Mouse (Mus musculus) macrophage (primary cell): ENCODE results near the gene Hoxb4. TPM values are rescaled to one million over a fixed set of nuclear protein-coding genes. Genes with fewer than 3 reads are reported as not detected.

Experiments
- H3K27ac ChIP-seq: fragments of 350-480 bp; formaldehyde crosslinking; 2 replicates; pipeline ENCODE4 v1.9.0; 2021
- H3K36me3 ChIP-seq: fragments of 350-480 bp; formaldehyde crosslinking; 2 replicates; pipeline ENCODE4 v1.9.0; 2021; ENCODE audit errors: inconsistent target
- H3K4me3 ChIP-seq: fragments of 350-480 bp; formaldehyde crosslinking; 2 replicates; pipeline ENCODE4 v1.9.0; 2021; ENCODE audit errors: inconsistent target
- H3K79me2 ChIP-seq: fragments of 350-480 bp; formaldehyde crosslinking; 2 replicates; pipeline ENCODE4 v1.9.0; 2021; ENCODE audit errors: inconsistent target
- WGBS: methylation state at CpG from one replicate; pipeline ENCODE4 v1.1.7; 2026; ENCODE audit warnings: inconsistent platforms; ENCODE audit not compliant: missing documents; 5-methylcytosine and 5-hydroxymethylcytosine counted together
- polyA plus RNA-seq: library from polyadenylated mRNA; stranded (reverse); fragments of 250-400 nt; gene quantifications from 3 replicates; pipeline ENCODE4 v1.2.4, GENCODE M21; 2018; ENCODE audit warnings: inconsistent platforms

Gene Hoxb4
- polyA plus RNA-seq, 1 experiment from 2014 or later: 4.1 TPM

GRCm38 (mm10) chr11:96291681-96292564 is 26.1 kb upstream of the Hoxb4 start, which contains the start of gene Hoxb6:
TSS of gene Hoxb6 (plus strand) at chr11:96292476.
- Histone ChIP-seq H3K79me2 (no peaks in the 10 kb centered on the region), H3K36me3 (no peaks in the 10 kb centered on the region), H3K27ac (no peak within 1 kb of the TSS), H3K4me3 (no peak within 1 kb of the TSS)
- WGBS: 24% methylated on average over 20 of the region's 22 CpGs

DNA sequence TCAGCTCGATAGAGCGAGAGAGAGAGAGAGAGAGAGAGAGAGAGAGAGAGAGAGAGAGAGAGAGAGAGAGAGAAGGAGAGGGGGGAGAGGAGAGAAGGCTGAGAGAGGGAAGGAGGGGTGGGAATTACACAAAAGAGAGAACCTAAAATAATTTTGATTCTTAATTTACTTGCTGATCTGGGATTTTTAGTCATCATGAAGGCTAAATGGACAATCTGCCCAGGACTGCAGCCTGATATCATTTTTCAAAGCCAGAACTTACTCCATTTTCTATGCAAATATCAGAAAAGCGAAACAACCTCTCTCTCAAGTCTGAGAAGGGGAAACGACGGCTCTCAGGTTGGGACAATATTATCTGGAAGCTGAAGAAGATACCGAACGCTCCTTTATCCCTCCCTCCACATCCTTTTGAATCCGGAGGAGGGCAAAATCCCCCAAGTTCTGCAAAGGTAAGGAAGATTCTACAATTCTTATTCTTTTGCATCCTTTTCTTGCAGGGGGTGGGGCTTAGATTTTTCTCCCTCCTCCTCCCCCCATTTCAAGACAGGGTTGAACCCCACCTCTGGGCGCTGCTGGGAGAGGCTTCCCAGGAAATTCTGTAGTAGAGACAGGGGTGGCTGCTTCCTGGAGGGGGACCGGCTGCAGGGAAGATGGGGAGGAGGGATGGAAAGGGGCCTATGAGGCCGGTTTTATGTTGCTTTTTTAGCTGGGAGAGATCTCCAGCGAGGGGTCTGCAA is 25.3 kb upstream of the Hoxb4 start:
- H3K79me2 ChIP-seq: no peaks in the 10 kb centered on the region
- WGBS: 5% methylated on average over 12 of the region's 12 CpGs
- no peak overlapping the region for H3K27ac ChIP-seq
- H3K4me3 ChIP-seq: no peak overlapping the region
- H3K36me3 ChIP-seq: no peaks in the 10 kb centered on the region

- no peaks in the 10 kb centered on the region for H3K79me2 ChIP-seq
- H3K4me3 ChIP-seq: no peak overlapping the region
- H3K36me3 ChIP-seq: no peaks in the 10 kb centered on the region
- WGBS: 5% methylated on average over 22 of the region's 22 CpGs
- H3K27ac ChIP-seq: no peak overlapping the region
Observed at GRCm38 (mm10) chr11:96293302-96293921, 24.7 kb upstream of the Hoxb4 start.

DNA sequence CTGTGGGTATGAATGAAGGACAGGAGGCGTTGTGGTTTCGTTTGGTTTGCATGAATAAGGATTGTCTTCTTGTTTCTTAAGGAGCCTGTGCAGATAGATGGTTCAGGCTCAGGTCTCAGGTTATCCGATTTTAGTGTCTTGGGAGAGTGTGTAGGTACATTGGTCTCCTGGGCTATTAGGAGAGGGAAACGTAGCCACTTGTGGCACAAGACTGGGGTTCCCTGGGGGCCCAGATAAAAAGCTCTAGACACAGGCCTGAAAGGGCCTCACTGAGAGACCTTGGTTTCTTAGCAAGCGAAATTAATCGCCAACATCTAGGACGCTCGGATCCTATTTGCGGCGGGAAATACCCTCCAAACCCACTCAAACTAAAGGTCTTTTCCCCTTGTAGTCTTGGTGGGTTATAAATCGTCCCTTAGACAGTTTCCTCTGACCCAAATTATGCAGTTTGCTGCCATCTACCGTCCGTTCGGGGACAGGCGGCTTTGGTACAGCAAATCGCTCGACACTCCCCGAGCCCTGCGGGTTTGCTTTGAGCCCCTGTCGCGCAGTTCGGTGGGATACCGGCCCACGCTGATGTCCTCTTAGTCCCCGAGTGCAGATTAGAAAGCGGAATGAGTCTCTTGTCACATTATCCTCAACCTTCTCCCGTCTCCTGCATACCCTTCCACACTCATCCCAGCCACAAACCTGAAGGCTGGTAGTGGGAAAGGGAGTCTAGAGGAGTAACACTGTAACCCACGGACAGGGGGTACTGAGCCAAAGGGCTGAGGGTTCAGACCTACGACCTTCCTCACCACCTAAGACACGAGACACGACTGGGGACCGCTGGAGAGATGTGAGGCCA is 23.6 kb upstream of the Hoxb4 start:
- WGBS: 2% methylated on average over 32 of the region's 32 CpGs
- Histone ChIP-seq H3K4me3 (no peak overlapping the region), H3K79me2 (no peaks in the 10 kb centered on the region), H3K36me3 (no peaks in the 10 kb centered on the region), H3K27ac (no peak overlapping the region)

DNA sequence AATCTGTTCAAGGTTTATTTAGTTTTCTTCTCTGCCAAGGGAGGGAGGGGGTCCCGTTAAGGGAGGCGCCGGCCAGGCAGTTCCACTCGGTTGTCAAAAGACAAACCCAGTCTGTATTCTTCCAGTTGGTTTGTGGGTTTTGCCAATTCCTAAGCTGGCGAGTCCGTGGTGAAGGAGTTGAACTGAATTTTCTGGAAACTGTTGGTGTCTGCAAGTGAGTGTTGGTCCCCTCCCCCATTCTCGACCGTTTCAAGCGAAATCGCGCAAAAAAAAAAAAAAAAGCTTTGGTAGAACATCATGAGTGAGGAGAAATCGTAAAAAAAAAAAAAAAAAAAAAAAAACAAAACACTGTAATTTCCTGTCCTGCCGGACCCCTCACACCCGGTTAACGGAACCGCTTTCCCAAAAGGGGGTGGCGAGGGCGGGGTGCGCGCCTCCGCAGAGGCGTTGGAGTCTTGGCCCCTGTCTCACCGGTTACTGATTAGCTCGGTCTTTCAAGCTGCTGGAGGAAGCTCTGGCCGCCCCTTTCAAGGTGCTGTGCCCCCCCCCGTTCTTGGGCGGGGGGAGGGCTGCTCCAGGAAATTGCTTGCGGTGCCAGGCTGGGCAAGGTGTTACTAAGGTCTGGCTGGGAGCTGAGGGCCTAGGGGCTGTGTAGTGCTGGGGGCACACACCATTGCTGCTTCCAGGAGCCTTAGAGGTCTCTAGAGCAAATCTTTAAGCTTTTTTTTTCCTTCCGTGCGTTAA is 22.8 kb upstream of the Hoxb4 start:
- 1% methylated on average over 23 of the region's 30 CpGs for WGBS
- Histone ChIP-seq H3K27ac (no peak overlapping the region), H3K36me3 (no peaks in the 10 kb centered on the region), H3K4me3 (no peak overlapping the region), H3K79me2 (no peaks in the 10 kb centered on the region)

DNA sequence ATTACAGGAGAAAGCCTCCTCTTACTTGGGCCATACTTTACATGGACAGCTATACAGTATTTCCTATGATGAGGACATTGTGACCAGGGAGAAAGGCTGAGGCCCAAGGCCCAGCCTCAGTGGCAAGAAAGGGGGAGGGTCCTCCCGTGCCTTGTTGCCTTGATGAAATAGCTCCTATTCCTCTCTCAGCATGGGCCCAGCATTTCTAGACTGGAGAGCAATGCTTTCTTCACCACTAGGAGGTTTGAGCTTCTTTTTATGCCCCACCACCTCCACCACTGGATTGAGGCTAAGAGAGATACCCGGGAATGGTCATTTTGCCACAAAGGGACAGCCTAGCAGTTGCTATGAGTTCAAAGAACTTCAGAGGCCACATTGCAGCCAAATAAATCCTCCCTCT is 21.1 kb upstream of the Hoxb4 start:
- Histone ChIP-seq H3K79me2 (no peaks in the 10 kb centered on the region), H3K36me3 (no peaks in the 10 kb centered on the region), H3K4me3 (no peak overlapping the region), H3K27ac (no peak overlapping the region)
- WGBS: 100% methylated on average over 1 of the region's 2 CpGs

DNA sequence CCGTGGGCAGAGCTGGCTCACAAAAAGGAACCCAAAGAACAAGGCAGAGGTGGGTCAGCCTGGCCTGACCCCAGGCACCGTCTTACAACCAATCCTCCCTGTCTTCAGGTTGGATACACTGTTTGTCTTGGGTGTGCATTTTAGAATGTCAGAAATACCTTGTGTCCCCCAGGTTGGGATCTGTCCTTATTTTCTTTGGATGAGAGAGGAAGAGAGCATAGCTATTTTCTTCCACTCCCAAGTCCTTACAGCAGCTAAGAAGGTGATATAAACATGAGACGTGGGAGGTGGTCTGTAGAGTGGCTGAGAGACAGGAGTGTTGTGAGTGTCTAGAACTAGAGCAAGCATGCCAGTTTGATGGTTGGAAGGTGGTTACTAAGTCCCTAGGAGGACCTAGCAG is 20.6 kb upstream of the Hoxb4 start:
- 76% methylated on average over 3 of the region's 3 CpGs for WGBS
- no peak overlapping the region for H3K27ac ChIP-seq
- H3K79me2 ChIP-seq: no peaks in the 10 kb centered on the region
- no peak overlapping the region for H3K4me3 ChIP-seq
- no peaks in the 10 kb centered on the region for H3K36me3 ChIP-seq

DNA sequence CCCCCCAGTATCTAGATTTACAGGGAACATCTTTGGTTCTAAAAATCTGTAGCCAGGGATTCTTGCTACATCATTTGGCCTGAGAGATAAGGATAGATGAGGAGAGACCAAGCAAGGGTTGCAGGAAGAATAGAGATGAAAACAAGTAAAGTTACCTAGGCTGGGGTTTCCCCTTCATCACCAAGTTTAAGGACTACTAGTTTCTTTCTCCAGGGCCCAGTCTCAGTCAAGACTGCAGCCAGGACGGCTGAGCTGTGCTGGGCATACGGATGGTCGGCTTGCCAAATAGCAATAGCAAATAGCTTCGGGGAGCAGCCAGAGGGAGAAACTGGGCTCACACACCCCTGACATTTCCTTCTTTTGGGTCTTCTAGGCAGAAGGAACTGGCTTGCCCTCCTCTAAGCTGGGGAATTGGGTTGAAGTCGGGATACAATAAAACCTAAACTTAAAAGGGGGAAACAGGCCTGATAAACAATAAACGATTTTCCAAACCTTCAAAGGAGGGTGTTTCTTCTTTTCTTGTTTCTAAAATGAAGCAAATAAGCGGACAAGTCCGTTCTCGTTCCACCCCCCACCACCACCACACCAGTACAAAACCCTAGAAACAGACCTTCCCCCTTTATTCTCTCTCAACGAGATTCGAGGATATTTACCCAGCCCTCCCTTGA is 20.0 kb upstream of the Hoxb4 start:
- whole genome bisulfite sequencing: 68% methylated on average over 10 of the region's 11 CpGs
- Histone ChIP-seq H3K27ac (no peak overlapping the region), H3K36me3 (no peaks in the 10 kb centered on the region), H3K79me2 (no peaks in the 10 kb centered on the region), H3K4me3 (no peak overlapping the region)

GRCm38 (mm10) chr11:96298895-96299667 is 19.0 kb upstream of the Hoxb4 start:
- Histone ChIP-seq H3K36me3 (no peaks in the 10 kb centered on the region), H3K79me2 (no peaks in the 10 kb centered on the region), H3K4me3 (no peak overlapping the region), H3K27ac (no peak overlapping the region)
- 1% methylated on average over 61 of the region's 66 CpGs for WGBS

DNA sequence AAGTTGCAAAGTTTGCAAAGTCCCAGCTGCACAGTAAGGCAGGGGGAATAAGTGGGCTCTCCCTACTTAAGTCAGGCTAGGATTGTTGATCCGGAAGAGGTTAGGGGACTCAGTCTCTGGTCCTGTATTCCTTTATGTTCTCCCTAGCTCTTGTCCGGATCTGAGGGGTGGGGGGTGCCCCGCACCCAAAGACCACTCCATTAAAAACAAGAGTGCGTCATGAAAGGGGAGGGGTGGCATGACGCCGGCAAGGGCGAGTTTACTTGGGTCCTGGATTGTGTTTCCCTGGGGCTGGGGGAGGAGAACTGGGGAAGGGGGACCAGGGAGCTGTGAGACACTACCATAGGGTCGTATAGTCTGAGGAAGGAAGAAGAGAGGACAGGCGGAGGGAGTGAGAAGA is 18.3 kb upstream of the Hoxb4 start:
- no peaks in the 10 kb centered on the region for H3K36me3 ChIP-seq
- H3K4me3 ChIP-seq: no peak overlapping the region
- WGBS: 6% methylated on average over 8 of the region's 9 CpGs
- H3K27ac ChIP-seq: no peak overlapping the region
- no peaks in the 10 kb centered on the region for H3K79me2 ChIP-seq

DNA sequence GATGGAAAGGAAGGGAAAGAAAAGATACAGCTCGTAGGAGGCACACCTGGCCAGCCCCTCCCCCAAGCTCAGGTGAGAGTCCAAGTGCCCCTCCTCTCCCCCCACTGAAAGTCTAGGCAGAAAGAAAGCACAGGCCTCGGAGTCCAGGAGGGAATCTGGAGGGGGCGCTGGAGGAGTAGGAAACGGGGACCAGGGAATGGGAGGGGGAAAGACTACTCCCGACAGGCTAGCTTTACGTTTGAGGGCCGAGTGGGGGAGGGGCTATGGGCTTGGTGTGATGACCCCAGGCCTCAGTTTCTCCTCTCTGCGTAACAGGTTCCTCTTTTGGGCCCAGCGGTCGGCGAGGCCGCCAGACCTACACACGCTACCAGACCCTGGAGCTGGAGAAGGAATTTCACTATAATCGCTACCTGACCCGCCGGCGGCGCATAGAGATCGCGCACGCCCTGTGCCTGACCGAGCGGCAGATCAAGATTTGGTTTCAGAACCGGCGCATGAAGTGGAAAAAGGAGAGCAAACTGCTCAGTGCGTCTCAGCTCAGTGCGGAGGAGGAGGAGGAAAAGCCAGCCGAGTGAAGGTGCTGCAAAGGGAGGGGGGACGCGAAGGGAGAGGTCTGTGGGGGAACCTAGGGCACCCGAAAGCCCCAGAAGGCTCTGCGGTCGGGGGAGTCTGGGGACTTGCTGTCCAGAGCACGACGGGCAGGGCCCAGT is 17.6 kb upstream of the Hoxb4 start:
- Histone ChIP-seq H3K4me3 (no peak overlapping the region), H3K36me3 (no peaks in the 10 kb centered on the region), H3K27ac (no peak overlapping the region), H3K79me2 (no peaks in the 10 kb centered on the region)
- 27% methylated on average over 31 of the region's 35 CpGs for WGBS

GRCm38 (mm10) chr11:96301064-96301431 is 17.0 kb upstream of the Hoxb4 start:
- Histone ChIP-seq H3K27ac (no peak overlapping the region), H3K79me2 (no peaks in the 10 kb centered on the region), H3K36me3 (no peaks in the 10 kb centered on the region), H3K4me3 (no peak overlapping the region)
- WGBS: 81% methylated on average over 10 of the region's 10 CpGs
